Mouse (Mus musculus) mesoderm, embryonic 11.5 days (tissue): ENCODE measurements around the gene Dguok.
A peak's percentile ranks its signal among the peaks of the same experiment; 100 is the strongest.

Experiments
- DNase-seq: peaks from one replicate; pipeline ENCODE4 v3.0.0-alpha.2; 2012; ENCODE audit warnings: low read depth, low spot score

Dguok gene

GRCm38 (mm10) chr6:83506258-83507167 is at the start of gene Dguok:
Gene Dguok, minus strand, starts transcription at chr6:83506969.
- peak; percentile 99 for DNase-seq

GRCm38 (mm10) chr6:83555972-83556371 is 49.2 kb upstream of the Dguok start:
- no peak for DNase-seq

GRCm38 (mm10) chr6:83548346-83548745 is 41.6 kb upstream of the Dguok start:
- DNase-seq, result no peak

- no peak for DNase-seq
These were observed 39.0 kb upstream of the Dguok start for GRCm38 (mm10) chr6:83545778-83546177.

GRCm38 (mm10) chr6:83541756-83542456 is 35.1 kb upstream of the Dguok start:
- DNase-seq, result no peak

GRCm38 (mm10) chr6:83540017-83540416 is 33.2 kb upstream of the Dguok start:
- peak; percentile 49 for DNase-seq

GRCm38 (mm10) chr6:83536795-83537059 is 30.0 kb upstream of the Dguok start:
- DNase-seq, result no peak

GRCm38 (mm10) chr6:83536028-83536794 is 29.4 kb upstream of the Dguok start, which contains the start of gene Actg2:
Gene Actg2, minus strand, starts transcription at chr6:83536265.
- DNase-seq, result no peak

GRCm38 (mm10) chr6:83532608-83533007 is 25.8 kb upstream of the Dguok start:
- DNase-seq, result no peak

- DNase-seq, result no peak
These were observed 16.4 kb upstream of the Dguok start for GRCm38 (mm10) chr6:83523194-83523593.

- DNase-seq, result no peak
These were observed 15.0 kb upstream of the Dguok start for GRCm38 (mm10) chr6:83521784-83522183.

- no peak for DNase-seq
These were observed 11.9 kb upstream of the Dguok start for GRCm38 (mm10) chr6:83518637-83519036.

GRCm38 (mm10) chr6:83515172-83515571 is 8.4 kb upstream of the Dguok start:
- no peak for DNase-seq

- DNase-seq, result peak; percentile 61
These were observed 5.7 kb upstream of the Dguok start for GRCm38 (mm10) chr6:83512495-83512894.

GRCm38 (mm10) chr6:83510210-83510609 is 3.4 kb upstream of the Dguok start:
- no peak for DNase-seq

GRCm38 (mm10) chr6:83509442-83509841 is 2.7 kb upstream of the Dguok start:
- no peak for DNase-seq

GRCm38 (mm10) chr6:83507168-83507546 is 388 bp upstream of the Dguok start:
- no peak for DNase-seq

- no peak for DNase-seq
These were observed 1.2 kb downstream of the Dguok start for GRCm38 (mm10) chr6:83505554-83505953.

GRCm38 (mm10) chr6:83503361-83503760 is 3.4 kb downstream of the Dguok start:
- no peak for DNase-seq

GRCm38 (mm10) chr6:83502656-83503055 is 4.1 kb downstream of the Dguok start:
- no peak for DNase-seq

- no peak for DNase-seq
These were observed 5.1 kb downstream of the Dguok start for GRCm38 (mm10) chr6:83501524-83502310.
